Mouse (Mus musculus) kidney, embryonic 16.5 days (tissue): ENCODE results near the gene Slc39a3. TPM values are rescaled to one million over a fixed set of nuclear protein-coding genes. Genes with fewer than 3 reads are reported as not detected.
"Not testable (repeated sequence)": the region's sequence is repeated elsewhere in the genome, so short reads cannot be mapped to it uniquely, and the experiment has no call there.

ENCODE experiments used
- ATAC-seq: fragments of 200-750 bp; cut with Nextera tagmentation; 2 replicates; pipeline ENCODE4 v1.8.0; 2017; ENCODE audit warnings: moderate TSS enrichment; ENCODE audit not compliant: low FRiP score, low TSS enrichment
- H3K27ac ChIP-seq: fragments of 300-500 bp; sonication (generic); 2 replicates; pipeline ENCODE4 v1.5.1; 2014; ENCODE audit warnings: low read length
- H3K27me3 ChIP-seq: fragments of 300-500 bp; sonication (generic); 2 replicates; pipeline ENCODE4 v1.6.1; 2014; ENCODE audit warnings: low read length, control low read depth, mixed read lengths; ENCODE audit not compliant: insufficient read depth
- H3K36me3 ChIP-seq: fragments of 300-500 bp; sonication (generic); 2 replicates; pipeline ENCODE4 v1.6.1; 2014; ENCODE audit warnings: low read length, control low read depth, mixed read lengths; ENCODE audit not compliant: insufficient read depth
- H3K4me1 ChIP-seq: fragments of 300-500 bp; sonication (generic); 2 replicates; pipeline ENCODE4 v1.6.1; 2014; ENCODE audit warnings: low read length, control low read depth, mixed read lengths; ENCODE audit not compliant: insufficient read depth
- H3K4me2 ChIP-seq: fragments of 300-500 bp; sonication (generic); replicated peaks from 2 replicates; pipeline ENCODE4 v1.6.1; 2014; ENCODE audit warnings: low read depth, low read length
- H3K4me3 ChIP-seq: fragments of 300-500 bp; sonication (generic); 2 replicates; pipeline ENCODE4 v1.5.1; 2014; ENCODE audit warnings: mild to moderate bottlenecking, low read length
- H3K9ac ChIP-seq: fragments of 300-500 bp; sonication (generic); replicated peaks from 2 replicates; pipeline ENCODE4 v1.6.1; 2014; ENCODE audit warnings: low read length
- H3K9me3 ChIP-seq: fragments of 300-500 bp; sonication (generic); 2 replicates; pipeline ENCODE4 v1.6.1; 2016; ENCODE audit warnings: low read length, control low read depth
- WGBS: fragments of 180-500 bp; shearing (Covaris S2); extraction: QIAGEN DNeasy Blood & Tissue Kit; methylation state at CpG from one replicate; pipeline ENCODE4 v1.1.7; 2014; 5-methylcytosine and 5-hydroxymethylcytosine counted together
- polyA plus RNA-seq: library from polyadenylated mRNA; unstranded; fragments of >200 nt; fragmentation: Nextera tagmentation; extraction: Ambion mirVana; gene quantifications from 2 replicates; pipeline ENCODE4 v1.2.1, GENCODE M21; 2015

The Slc39a3 gene
- polyA plus RNA-seq, 1 experiment from 2014 or later: 19.9 TPM

- Histone ChIP-seq H3K9ac (no peak overlapping the region), H3K9me3 (no peaks in the 10 kb centered on the region), H3K4me2 (no peak overlapping the region), H3K4me1 (no peaks in the 10 kb centered on the region), H3K4me3 (no peak overlapping the region), H3K27ac (no peak overlapping the region), H3K36me3 (peaks cover 49% of the 10 kb centered on the region), H3K27me3 (no peaks in the 10 kb centered on the region)
- WGBS: 89% methylated on average over 5 of the region's 5 CpGs
- ATAC-seq: no peak
Measured at GRCm38 (mm10) chr10:81052577-81052976, 15.4 kb upstream of the Slc39a3 start.

DNA sequence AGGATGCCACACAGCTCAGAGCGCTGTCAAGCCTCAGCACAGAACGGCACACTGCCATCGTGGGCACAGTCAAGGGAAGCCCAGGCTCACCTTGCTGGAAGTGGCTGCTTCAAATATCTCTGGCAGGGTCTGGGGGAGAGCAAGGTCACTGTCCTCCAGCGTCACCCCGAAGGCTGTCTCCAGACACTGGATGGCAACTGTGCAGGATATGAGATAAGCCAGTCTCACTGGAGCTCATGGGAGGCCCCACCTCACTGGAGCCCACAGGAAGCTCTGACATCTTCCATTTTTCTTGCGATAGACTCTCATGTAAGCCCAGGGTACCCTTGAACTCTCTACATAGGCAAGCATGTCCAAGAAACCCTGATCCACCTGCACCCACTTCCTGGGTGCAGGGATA lies 13.9 kb upstream of the Slc39a3 start:
- Histone ChIP-seq H3K36me3 (peaks cover 63% of the 10 kb centered on the region), H3K4me3 (no peak overlapping the region), H3K4me2 (no peak overlapping the region), H3K9me3 (no peaks in the 10 kb centered on the region), H3K27ac (no peak overlapping the region), H3K27me3 (no peaks in the 10 kb centered on the region), H3K4me1 (no peaks in the 10 kb centered on the region), H3K9ac (no peak overlapping the region)
- 92% methylated on average over 6 of the region's 6 CpGs for WGBS
- ATAC-seq: no peak

- WGBS: 86% methylated on average over 4 of the region's 4 CpGs
- Histone ChIP-seq H3K4me1 (no peaks in the 10 kb centered on the region), H3K27me3 (no peaks in the 10 kb centered on the region), H3K36me3 (peaks cover 68% of the 10 kb centered on the region), H3K9me3 (no peaks in the 10 kb centered on the region), H3K4me2 (no peak overlapping the region), H3K4me3 (no peak overlapping the region), H3K9ac (no peak overlapping the region), H3K27ac (no peak overlapping the region)
- no peak for ATAC-seq
Measured at GRCm38 (mm10) chr10:81050645-81051044, 13.4 kb upstream of the Slc39a3 start.

- ATAC-seq, H3K4me1 ChIP-seq: not testable (repeated sequence)
- 84% methylated on average over 14 of the region's 14 CpGs for WGBS
Measured at GRCm38 (mm10) chr10:81045246-81045645, 8.0 kb upstream of the Slc39a3 start.

DNA sequence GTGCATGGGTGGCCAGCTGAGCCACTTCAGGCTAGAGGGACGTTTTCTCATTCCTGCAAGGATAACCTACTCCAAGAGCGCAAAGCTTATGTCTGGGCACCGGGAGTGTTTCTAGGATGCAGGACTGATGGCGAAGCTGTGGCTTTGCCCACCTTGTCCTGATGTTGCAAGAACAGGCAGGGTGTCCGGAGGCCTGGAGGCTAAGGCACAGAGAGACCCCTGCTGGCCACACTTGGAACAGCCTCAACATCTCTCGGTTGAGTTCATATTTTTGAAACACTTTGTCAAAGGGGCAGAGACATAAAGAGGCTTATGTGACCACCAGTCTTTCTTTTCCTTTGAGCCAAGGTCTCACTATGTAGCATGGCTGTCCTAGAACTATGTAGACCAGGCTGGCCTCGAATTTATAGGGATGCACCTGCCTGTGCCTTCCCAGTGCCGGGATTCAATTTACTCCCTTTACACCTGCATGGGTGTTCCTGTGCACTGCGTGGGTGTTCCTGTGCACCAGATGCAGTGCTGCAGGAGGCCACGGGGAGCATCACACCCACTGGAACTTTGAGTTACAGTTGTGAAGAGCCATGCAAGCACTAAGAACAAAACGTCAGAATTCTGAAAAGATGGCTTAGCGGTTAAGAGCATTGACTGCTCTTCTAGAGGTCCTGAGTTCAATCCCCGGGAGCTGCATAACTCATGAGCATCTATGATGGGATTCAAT lies 4.4 kb upstream of the Slc39a3 start:
- no peaks in the 10 kb centered on the region for H3K27me3 ChIP-seq
- WGBS: 29% methylated on average over 13 of the region's 13 CpGs
- H3K4me3 ChIP-seq: no peak overlapping the region
- ATAC-seq: no peak
- H3K4me1 ChIP-seq: 0 out of 2 replicates have a peak, but pooled peaks cover 5% of the 10 kb centered on the region
- H3K9me3 ChIP-seq: no peaks in the 10 kb centered on the region
- no peak overlapping the region for H3K27ac ChIP-seq
- H3K4me2 ChIP-seq: no peak overlapping the region
- H3K9ac ChIP-seq: no peak overlapping the region
- H3K36me3 ChIP-seq: peaks cover 33% of the 10 kb centered on the region

More at GRCm38 (mm10) chr10:81045246-81045645, 8.0 kb upstream of the Slc39a3 start:
- H3K9ac ChIP-seq, H3K4me3 ChIP-seq, H3K4me2 ChIP-seq, H3K27ac ChIP-seq, H3K27me3 ChIP-seq, H3K9me3 ChIP-seq: not testable (repeated sequence)
- H3K36me3 ChIP-seq: peaks cover 69% of the 10 kb centered on the region

GRCm38 (mm10) chr10:81036251-81036650 lies 975 bp downstream of the Slc39a3 start:
- 76% methylated on average over 7 of the region's 7 CpGs for WGBS

DNA sequence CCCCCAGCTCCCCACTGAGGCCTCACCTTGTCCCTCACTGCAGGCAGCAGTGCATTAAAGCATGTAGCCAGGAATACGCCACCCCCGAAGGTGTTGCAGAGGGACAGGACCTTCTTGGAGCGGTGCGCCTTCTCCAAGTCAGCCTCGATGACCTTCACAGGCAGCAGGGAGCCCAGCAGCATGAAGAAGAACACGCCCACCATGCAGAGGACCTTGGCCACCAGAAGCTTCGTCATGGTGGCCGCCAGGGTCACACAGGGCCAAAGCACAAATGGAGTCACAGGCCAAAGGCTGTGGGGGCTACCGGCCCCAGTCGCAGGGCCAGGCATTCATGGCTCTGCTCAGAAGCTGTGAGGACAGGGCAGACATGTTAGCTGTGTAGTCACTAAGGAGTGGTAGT lies 3.6 kb downstream of the Slc39a3 start:
- no peaks in the 10 kb centered on the region for H3K9me3 ChIP-seq
- WGBS: 68% methylated on average over 10 of the region's 10 CpGs
- no peak for ATAC-seq

More at GRCm38 (mm10) chr10:81036251-81036650, 975 bp downstream of the Slc39a3 start:
- H3K4me3 ChIP-seq: no peak overlapping the region
- no peaks in the 10 kb centered on the region for H3K9me3 ChIP-seq
- no peaks in the 10 kb centered on the region for H3K27me3 ChIP-seq
- H3K27ac ChIP-seq: no peak overlapping the region
- peaks cover 5% of the 10 kb centered on the region; the same call in 1 of the 2 replicates for H3K36me3 ChIP-seq
- H3K4me2 ChIP-seq: no peak overlapping the region
- H3K9ac ChIP-seq: no peak overlapping the region
- no peak for ATAC-seq
- 0 out of 2 replicates have a peak, but pooled peaks cover 5% of the 10 kb centered on the region for H3K4me1 ChIP-seq

DNA sequence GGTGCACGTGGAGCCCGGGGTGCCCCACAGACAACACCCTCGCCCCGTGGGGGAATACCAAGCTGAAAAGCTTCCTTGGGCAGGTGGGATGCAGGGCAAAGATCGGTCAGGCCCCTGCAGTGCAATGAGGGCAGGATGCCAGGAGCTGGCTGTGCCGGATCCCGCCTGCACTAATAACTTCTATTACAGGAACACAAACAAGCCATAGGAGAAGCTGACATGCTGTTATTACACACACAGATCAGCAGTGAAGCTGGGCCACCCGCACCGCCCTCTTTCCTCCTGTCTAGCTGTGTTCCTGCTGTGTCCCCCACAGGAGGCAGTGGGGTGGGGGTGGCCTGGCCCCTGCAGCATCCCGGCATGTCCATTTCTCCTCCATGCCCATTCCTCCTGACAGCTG lies 8.2 kb downstream of the Slc39a3 start:
- Histone ChIP-seq H3K27me3 (peaks cover 17% of the 10 kb centered on the region), H3K9ac (no peak overlapping the region), H3K9me3 (no peaks in the 10 kb centered on the region), H3K4me2 (no peak overlapping the region), H3K27ac (no peak overlapping the region), H3K4me1 (0 out of 2 replicates have a peak, but pooled peaks cover 3% of the 10 kb centered on the region), H3K4me3 (no peak overlapping the region), H3K36me3 (peaks cover 14% of the 10 kb centered on the region; the same call in 1 of the 2 replicates)
- ATAC-seq: no peak
- WGBS: 72% methylated on average over 10 of the region's 10 CpGs

More for the DNA sequence above, 3.6 kb downstream of the Slc39a3 start:
- Histone ChIP-seq H3K27me3 (no peaks in the 10 kb centered on the region), H3K27ac (no peak overlapping the region), H3K4me2 (no peak overlapping the region), H3K4me3 (no peak overlapping the region), H3K4me1 (0 out of 2 replicates have a peak, but pooled peaks cover 5% of the 10 kb centered on the region), H3K36me3 (peaks cover 14% of the 10 kb centered on the region; the same call in 1 of the 2 replicates), H3K9ac (no peak overlapping the region)

GRCm38 (mm10) chr10:81028219-81028618 lies 9.0 kb downstream of the Slc39a3 start:
- Histone ChIP-seq H3K4me2 (no peak overlapping the region), H3K36me3 (peaks cover 14% of the 10 kb centered on the region; the same call in 1 of the 2 replicates), H3K9ac (no peak overlapping the region), H3K27ac (no peak overlapping the region), H3K4me3 (no peak overlapping the region), H3K27me3 (peaks cover 17% of the 10 kb centered on the region), H3K9me3 (no peaks in the 10 kb centered on the region), H3K4me1 (0 out of 2 replicates have a peak, but pooled peaks cover 3% of the 10 kb centered on the region)
- ATAC-seq: no peak

GRCm38 (mm10) chr10:81027331-81027730 lies 9.9 kb downstream of the Slc39a3 start:
- Histone ChIP-seq H3K9ac (no peak overlapping the region), H3K27me3 (peaks cover 18% of the 10 kb centered on the region), H3K4me2 (no peak overlapping the region), H3K4me3 (no peak overlapping the region), H3K4me1 (0 out of 2 replicates have a peak, but pooled peaks cover 3% of the 10 kb centered on the region), H3K36me3 (peaks cover 11% of the 10 kb centered on the region; the same call in 1 of the 2 replicates), H3K9me3 (no peaks in the 10 kb centered on the region), H3K27ac (no peak overlapping the region)
- WGBS: 74% methylated on average over 4 of the region's 4 CpGs
- ATAC-seq: no peak
